Mouse (Mus musculus): ENCODE data around the gene Abhd5.

Abhd5 gene

DNA sequence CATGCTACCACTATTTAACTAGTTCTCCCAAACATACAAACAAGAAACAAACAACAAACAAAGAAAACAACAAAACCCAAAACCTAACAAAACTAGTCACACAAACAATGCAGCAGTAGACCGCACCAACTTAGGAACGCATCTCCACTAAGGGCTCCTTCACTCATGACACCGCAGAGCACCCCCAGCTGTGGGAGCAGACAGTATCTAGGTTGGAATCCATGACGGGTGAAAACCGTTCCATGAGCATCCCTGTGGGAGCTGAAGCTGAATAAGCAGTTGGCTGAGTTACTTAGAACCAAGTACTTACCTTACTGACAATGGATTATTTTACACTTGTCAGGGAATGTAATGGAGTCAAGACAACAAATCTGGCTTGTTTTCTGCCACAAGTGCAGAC is 5.3 kb upstream of the Abhd5 start:
- WGBS: 86% methylated on average over 5 of the region's 5 CpGs

GRCm38 (mm10) chr9:122347882-122348281 is 3.5 kb upstream of the Abhd5 start:
- WGBS: 100% methylated on average over 1 of the region's 1 CpGs

GRCm38 (mm10) chr9:122349286-122349685 is 2.1 kb upstream of the Abhd5 start:
- 91% methylated on average over 4 of the region's 4 CpGs for WGBS

DNA sequence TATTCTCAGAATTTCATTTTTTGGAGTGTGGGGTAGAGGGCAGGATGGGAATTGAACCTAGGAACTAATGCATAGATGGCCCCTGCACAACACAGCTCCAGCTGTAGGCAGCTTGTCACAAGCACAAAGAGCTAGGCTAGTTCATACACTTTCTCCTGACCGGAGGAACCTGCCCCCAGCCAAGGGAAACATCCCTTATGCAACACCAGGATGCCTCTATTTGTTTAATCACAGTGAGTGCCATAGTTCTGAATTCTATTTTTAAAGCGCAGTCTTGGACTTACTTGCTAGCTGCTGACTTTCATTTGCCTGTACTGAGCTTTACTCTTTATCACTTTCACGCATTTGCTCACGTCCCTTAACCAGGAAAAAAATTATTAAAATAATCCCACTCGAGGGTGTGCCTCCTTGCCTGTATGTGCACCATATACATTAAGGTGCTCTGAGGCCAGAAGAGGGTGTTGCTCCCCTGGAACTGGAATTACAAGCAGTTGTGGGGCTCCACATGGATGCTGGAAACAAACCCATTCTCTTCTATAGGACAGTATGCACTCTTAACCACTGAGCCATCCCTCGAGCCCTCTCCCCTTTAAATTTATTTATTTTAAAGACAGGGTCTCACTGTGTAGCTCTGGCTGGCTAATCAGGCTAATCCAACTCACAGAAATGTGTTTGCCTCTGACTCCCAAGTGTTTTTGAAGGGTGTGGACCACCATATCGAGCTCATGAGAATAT is 845 bp upstream of the Abhd5 start:
- WGBS: 42% methylated on average over 7 of the region's 7 CpGs

DNA sequence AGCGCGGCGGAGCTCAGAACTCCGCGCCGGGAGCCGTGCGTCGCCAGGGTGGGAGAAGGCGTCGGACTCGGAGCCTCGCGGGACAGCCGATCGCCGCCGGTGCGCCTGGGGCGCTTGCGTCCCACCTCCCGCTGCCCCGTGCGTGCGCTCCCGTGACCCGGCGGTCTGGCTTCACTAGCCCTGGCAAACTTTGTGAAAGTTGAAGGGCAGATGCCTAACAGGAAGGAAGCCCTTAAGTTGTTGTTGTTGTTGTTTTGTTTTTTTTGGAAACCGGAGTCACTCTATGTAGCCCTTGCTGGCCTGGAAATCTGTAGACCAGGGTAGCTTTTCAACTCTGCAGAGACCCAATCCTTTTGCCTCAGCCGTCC is 601 bp downstream of the Abhd5 start:
- WGBS: 1% methylated on average over 30 of the region's 30 CpGs

DNA sequence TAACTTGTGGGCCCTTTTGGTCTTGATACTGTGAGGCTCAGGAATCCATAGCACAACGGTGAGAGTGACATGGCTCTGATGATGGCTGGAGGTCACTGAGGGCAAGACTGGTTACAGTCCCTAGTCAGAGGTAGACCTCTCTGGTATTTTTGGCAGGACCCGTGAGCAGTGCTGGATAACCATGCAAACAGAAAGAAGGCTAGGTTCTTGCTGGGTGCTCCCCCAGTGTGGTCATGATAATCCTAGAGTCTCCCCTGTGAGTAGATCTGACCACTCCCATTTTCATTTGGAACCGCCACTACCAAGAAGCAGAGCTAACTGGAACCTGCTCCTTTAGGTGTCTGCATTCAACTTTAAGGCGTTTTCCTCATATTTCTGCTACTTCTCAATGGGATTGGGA is 1.5 kb downstream of the Abhd5 start:
- 87% methylated on average over 4 of the region's 4 CpGs for WGBS

DNA sequence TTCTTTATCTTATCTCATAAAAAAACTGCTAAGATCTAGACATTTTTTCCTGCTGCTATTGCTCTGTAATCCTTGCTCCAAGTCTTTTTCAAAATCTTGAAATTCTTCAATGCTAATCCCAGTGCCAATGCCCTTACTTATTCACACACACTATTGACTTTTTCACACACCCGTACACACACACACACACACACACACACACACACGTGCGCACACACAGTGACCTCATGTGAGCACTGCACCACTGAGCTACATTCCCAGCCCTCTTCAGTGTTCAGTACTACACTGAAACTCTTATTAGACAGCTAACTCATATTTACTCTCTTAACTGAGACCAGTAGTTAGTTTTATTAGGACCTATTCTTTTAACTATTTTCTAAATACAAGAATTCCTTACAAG is 2.8 kb downstream of the Abhd5 start:
- 79% methylated on average over 3 of the region's 3 CpGs for WGBS

DNA sequence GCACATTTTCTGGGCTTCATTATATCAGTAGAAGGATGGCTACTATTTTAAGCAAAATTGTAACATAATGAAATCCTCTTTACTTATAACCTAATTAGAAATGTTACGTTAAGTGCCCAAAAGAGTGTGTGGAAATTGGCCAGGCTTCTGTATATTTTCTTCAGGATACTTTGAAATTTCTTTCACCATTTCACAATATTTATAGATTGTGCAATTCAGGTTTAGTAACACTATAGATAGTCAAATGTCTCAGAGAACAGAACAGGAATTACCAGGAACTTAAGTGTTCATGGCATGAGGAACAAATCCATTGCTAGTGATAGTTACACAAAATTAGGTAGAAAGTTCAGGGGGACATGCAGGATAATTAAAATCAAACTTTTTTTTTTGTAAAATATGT is 5.7 kb downstream of the Abhd5 start:
- WGBS: 67% methylated on average over 1 of the region's 1 CpGs

GRCm38 (mm10) chr9:122357626-122358025 is 6.2 kb downstream of the Abhd5 start:
- 70% methylated on average over 1 of the region's 1 CpGs for WGBS

DNA sequence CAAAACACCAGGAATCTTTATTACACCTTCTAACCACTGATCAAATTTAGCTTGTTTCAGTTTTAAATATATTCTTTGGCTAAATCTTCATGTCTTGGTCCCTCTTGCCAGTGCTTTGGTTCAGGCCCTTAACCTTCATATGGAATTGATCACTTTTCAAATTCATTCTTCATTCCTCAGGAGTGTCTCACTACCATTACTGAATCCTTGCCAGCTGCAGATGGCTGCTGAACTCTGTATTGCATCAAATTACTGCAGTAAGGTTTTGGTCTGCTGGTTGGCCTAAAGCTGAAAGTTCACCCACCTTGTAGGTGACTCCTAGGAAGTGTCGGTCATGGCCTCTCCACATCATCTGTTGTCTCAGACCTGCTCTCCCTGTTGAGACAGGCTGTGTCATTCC is 12.8 kb downstream of the Abhd5 start:
- 94% methylated on average over 1 of the region's 1 CpGs for WGBS

- 93% methylated on average over 6 of the region's 6 CpGs for WGBS
Observed at GRCm38 (mm10) chr9:122370292-122370794, 18.9 kb downstream of the Abhd5 start.

DNA sequence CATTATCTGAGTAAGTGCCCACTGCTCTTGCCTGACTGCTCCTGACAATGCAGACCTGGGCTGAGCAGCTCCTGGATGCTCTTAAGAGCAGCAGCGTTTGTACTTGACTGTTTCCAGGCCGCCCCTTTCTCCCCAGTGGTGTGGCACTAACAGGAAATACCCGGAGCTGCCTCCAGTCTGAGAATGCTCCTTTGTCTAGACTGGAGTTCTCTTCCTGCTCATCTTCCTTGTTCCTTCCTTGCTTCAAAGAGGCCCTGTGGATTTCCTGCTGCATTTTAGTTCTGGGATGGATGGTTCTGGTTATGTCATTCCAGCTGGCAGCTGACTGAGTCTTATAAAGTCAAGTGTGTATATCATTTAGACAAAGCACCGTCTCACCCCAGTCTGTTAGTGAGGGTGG is 21.1 kb downstream of the Abhd5 start:
- WGBS: 52% methylated on average over 4 of the region's 4 CpGs

DNA sequence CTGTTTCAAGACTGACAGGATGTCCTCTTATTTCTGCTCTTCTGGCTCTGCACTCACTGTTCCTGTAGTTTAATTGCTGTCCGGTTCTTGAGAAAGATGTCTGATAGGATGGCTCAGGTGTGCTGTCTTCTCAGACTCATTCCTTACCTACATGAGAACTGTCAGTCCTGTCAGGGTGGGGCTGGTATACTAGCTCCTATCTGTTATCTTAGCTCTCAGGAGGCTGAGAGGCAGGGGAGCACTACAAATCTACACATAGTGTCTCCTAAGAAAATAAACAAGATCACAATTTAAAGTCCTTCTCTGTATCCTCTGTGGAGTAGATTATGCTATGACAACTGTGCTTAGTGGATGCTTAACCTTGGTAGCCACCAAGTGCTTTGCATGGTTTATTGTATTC is 21.6 kb downstream of the Abhd5 start:
- 77% methylated on average over 1 of the region's 1 CpGs for WGBS

GRCm38 (mm10) chr9:122378986-122379385 is 27.6 kb downstream of the Abhd5 start:
- WGBS: 75% methylated on average over 6 of the region's 6 CpGs

DNA sequence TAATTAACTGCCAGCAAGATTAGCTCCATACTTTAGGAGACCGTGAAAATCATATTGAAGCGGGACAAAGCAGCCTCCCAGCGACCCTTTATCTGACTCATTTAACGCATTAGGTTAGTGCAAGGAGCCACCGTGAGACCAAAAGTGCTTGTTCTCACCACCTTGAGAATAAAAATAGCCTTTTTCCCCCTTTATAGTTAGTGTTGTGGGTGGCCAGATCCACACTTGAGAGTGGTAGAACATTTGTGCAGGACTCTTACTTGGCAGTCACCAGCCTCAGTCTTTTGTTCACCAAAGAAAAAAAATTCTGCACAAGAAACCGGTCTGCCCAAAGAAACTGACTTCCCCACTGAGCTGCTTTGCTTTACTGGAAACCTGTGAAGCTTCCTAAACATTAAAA is 29.6 kb downstream of the Abhd5 start:
- 57% methylated on average over 6 of the region's 6 CpGs for WGBS

DNA sequence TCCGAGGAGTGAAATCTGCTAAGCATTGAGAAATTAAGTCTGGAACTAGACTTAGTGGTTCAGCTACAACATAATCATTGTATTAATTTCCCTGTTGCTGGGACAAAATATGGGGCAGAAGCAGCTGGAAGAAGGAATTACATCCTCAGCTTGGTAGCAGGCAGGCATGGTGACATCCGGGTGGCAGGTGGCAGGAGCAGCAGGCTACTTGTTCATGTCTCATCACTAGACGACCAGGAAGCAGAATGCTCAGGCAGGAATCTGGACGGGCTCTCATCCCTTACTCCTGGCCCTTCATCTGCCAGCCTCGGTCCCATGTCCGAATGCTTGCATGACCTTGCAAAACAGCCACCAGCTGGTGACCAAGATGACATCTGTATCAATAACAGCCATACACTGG is 30.6 kb downstream of the Abhd5 start:
- WGBS: 86% methylated on average over 6 of the region's 6 CpGs

- WGBS: 90% methylated on average over 3 of the region's 3 CpGs
Observed at GRCm38 (mm10) chr9:122386015-122386414, 34.6 kb downstream of the Abhd5 start.

- WGBS: 88% methylated on average over 5 of the region's 5 CpGs
Observed at GRCm38 (mm10) chr9:122389287-122389920, 38.0 kb downstream of the Abhd5 start.

- WGBS: 81% methylated on average over 5 of the region's 5 CpGs
Observed at GRCm38 (mm10) chr9:122395816-122396215, 44.4 kb downstream of the Abhd5 start.

- 97% methylated on average over 1 of the region's 1 CpGs for WGBS
Observed at GRCm38 (mm10) chr9:122397156-122397555, 45.7 kb downstream of the Abhd5 start.

GRCm38 (mm10) chr9:122398746-122399145 is 47.3 kb downstream of the Abhd5 start:
- 37% methylated on average over 7 of the region's 7 CpGs for WGBS

DNA sequence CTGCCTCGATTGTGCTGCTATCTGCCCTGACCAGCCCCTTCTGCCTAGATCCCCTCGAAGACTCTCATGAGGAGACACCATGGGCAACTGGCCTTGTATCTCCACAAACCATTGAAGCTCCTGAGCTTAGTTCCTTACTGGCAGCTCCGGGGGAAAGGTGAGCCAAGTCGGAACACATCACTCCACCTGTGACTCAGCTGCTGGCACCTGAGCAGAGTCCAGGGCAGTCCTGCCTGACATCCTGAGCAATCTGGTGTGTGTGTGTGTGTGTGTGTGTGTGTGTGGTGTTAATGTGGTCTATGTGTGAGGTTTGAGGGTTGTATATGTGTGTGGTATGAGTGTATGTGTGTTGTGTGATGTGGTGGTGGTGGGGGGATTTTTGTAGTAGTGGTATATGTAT is 49.8 kb downstream of the Abhd5 start:
- 91% methylated on average over 4 of the region's 4 CpGs for WGBS

GRCm38 (mm10) chr9:122410437-122411175 is 59.2 kb downstream of the Abhd5 start:
- WGBS: 65% methylated on average over 16 of the region's 16 CpGs

Measured in cerebral cortex, adult 2 months (tissue).